Mouse (Mus musculus) embryonic fibroblast, embryonic 13.5 days (primary cell): ENCODE data around the gene Acacb.

ENCODE experiments used
- CTCF ChIP-seq: IDR thresholded peaks from 2 replicates; pipeline ENCODE4 v1.5.1; 2011; ENCODE audit warnings: mild to moderate bottlenecking, control low read depth, low read length, moderate library complexity, borderline replicate concordance; ENCODE audit not compliant: insufficient read depth
- POLR2A ChIP-seq: IDR thresholded peaks from 2 replicates; pipeline ENCODE4 v1.6.1; 2011; ENCODE audit warnings: low read depth, mild to moderate bottlenecking, control low read depth, low read length, moderate library complexity

GRCm38 (mm10) chr5:114228901-114229300 lies 82.6 kb downstream of the Acacb start:
- TF ChIP-seq CTCF (no peak), POLR2A (no peak)
